Mouse (Mus musculus) lung, embryonic 14.5 days (tissue): ENCODE results near the gene Sqor. TPM values are rescaled to one million over a fixed set of nuclear protein-coding genes. Genes with fewer than 3 reads are reported as not detected.

ENCODE experiments used
- ATAC-seq: fragments of 200-750 bp; cut with Nextera tagmentation; 2 replicates; pipeline ENCODE4 v1.8.0; 2017; ENCODE audit warnings: mild to moderate bottlenecking, moderate TSS enrichment, moderate library complexity; ENCODE audit not compliant: insufficient read depth
- DNase-seq: peaks from one replicate; pipeline ENCODE4 v3.0.0-alpha.2; 2015
- H3K27ac ChIP-seq: fragments of 300-500 bp; sonication (generic); 2 replicates; pipeline ENCODE4 v1.5.1; 2014; ENCODE audit warnings: low read depth, mild to moderate bottlenecking, moderate library complexity
- H3K27me3 ChIP-seq: fragments of 300-500 bp; sonication (generic); 2 replicates; pipeline ENCODE4 v1.6.1; 2014; ENCODE audit warnings: low read length, control low read depth; ENCODE audit not compliant: insufficient read depth
- H3K36me3 ChIP-seq: fragments of 300-500 bp; sonication (generic); 2 replicates; pipeline ENCODE4 v1.6.1; 2014; ENCODE audit warnings: control low read depth; ENCODE audit not compliant: insufficient read depth
- H3K4me1 ChIP-seq: fragments of 300-500 bp; sonication (generic); 2 replicates; pipeline ENCODE4 v1.6.1; 2014; ENCODE audit warnings: antibody characterized with exemption, control low read depth; ENCODE audit not compliant: insufficient read depth
- H3K4me2 ChIP-seq: fragments of 300-500 bp; sonication (generic); 2 replicates; pipeline ENCODE4 v1.6.1; 2014; ENCODE audit warnings: mild to moderate bottlenecking
- H3K4me3 ChIP-seq: fragments of 300-500 bp; sonication (generic); 2 replicates; pipeline ENCODE4 v1.5.1; 2014; ENCODE audit warnings: low read depth, low read length
- H3K9ac ChIP-seq: fragments of 300-500 bp; sonication (generic); 2 replicates; pipeline ENCODE4 v1.6.1; 2014
- H3K9me3 ChIP-seq: fragments of 300-500 bp; sonication (generic); 2 replicates; pipeline ENCODE4 v1.6.1; 2016; ENCODE audit warnings: low read depth, low read length, control low read depth
- CTCF ChIP-seq: IDR thresholded peaks from 2 replicates; pipeline ENCODE4 v1.5.1; 2016; ENCODE audit warnings: antibody characterized with exemption, low read depth
- WGBS: fragments of 180-500 bp; shearing (Covaris S2); extraction: QIAGEN DNeasy Blood & Tissue Kit; methylation state at CpG from one replicate; pipeline ENCODE4 v1.1.7; 2014; 5-methylcytosine and 5-hydroxymethylcytosine counted together
- polyA plus RNA-seq: library from polyadenylated mRNA; unstranded; fragments of >200 nt; fragmentation: Nextera tagmentation; extraction: Ambion mirVana; gene quantifications from 2 replicates; pipeline ENCODE4 v1.2.1, GENCODE M21; 2014

Gene Sqor
- polyA plus RNA-seq, 1 experiment from 2014 or later, result 6.3 TPM

GRCm38 (mm10) chr2:122781590-122782356, 16.7 kb downstream of the Sqor start:
- Histone ChIP-seq H3K4me3 (no peak overlapping the region), H3K4me1 (no peaks in the 10 kb centered on the region), H3K9me3 (no peaks in the 10 kb centered on the region), H3K36me3 (no peaks in the 10 kb centered on the region), H3K9ac (no peak overlapping the region), H3K27me3 (no peaks in the 10 kb centered on the region), H3K27ac (no peak overlapping the region), H3K4me2 (no peak overlapping the region)
- WGBS, result 53% methylated on average over 8 of the region's 8 CpGs
- ATAC-seq (peak; percentile 73; the same call in 1 of the 2 replicates), DNase-seq (peak; percentile 74)
- 0 out of 2 replicates have a peak, but pooled peaks have one; percentile 3 for TF ChIP-seq CTCF

GRCm38 (mm10) chr2:122783730-122784129, 18.7 kb downstream of the Sqor start:
- Histone ChIP-seq H3K4me3 (no peak overlapping the region), H3K27me3 (no peaks in the 10 kb centered on the region), H3K27ac (no peak overlapping the region), H3K36me3 (no peaks in the 10 kb centered on the region), H3K4me1 (no peaks in the 10 kb centered on the region), H3K4me2 (no peak overlapping the region), H3K9me3 (no peaks in the 10 kb centered on the region), H3K9ac (no peak overlapping the region)
- no peak for TF ChIP-seq CTCF
- no peak for DNase-seq
- no peak for ATAC-seq
- WGBS, result 87% methylated on average over 2 of the region's 2 CpGs

GRCm38 (mm10) chr2:122784701-122785100, 19.7 kb downstream of the Sqor start:
- no peak for TF ChIP-seq CTCF
- Histone ChIP-seq H3K4me1 (no peaks in the 10 kb centered on the region), H3K27me3 (no peaks in the 10 kb centered on the region), H3K27ac (no peak overlapping the region), H3K4me2 (no peak overlapping the region), H3K4me3 (no peak overlapping the region), H3K36me3 (no peaks in the 10 kb centered on the region), H3K9me3 (no peaks in the 10 kb centered on the region), H3K9ac (no peak overlapping the region)
- ATAC-seq (no peak), DNase-seq (no peak)
- WGBS, result 82% methylated on average over 3 of the region's 3 CpGs

- TF ChIP-seq CTCF, result no peak
- Histone ChIP-seq H3K9me3 (no peaks in the 10 kb centered on the region), H3K4me2 (no peak overlapping the region), H3K36me3 (no peaks in the 10 kb centered on the region), H3K9ac (no peak overlapping the region), H3K27me3 (no peaks in the 10 kb centered on the region), H3K4me1 (no peaks in the 10 kb centered on the region), H3K27ac (no peak overlapping the region), H3K4me3 (no peak overlapping the region)
- DNase-seq (no peak), ATAC-seq (no peak)
- WGBS, result 83% methylated on average over 2 of the region's 2 CpGs
Observed at GRCm38 (mm10) chr2:122786167-122786566, 21.1 kb downstream of the Sqor start.

- DNase-seq (peak; percentile 17), ATAC-seq (no peak)
- H3K9me3 ChIP-seq, result no peaks in the 10 kb centered on the region
- TF ChIP-seq CTCF, result no peak
- no peaks in the 10 kb centered on the region for H3K27me3 ChIP-seq
- H3K4me3 ChIP-seq, result no peak overlapping the region
- H3K4me2 ChIP-seq, result no peak overlapping the region
- H3K4me1 ChIP-seq, result no peaks in the 10 kb centered on the region
- 81% methylated on average over 7 of the region's 7 CpGs for WGBS
- H3K27ac ChIP-seq, result no peak overlapping the region
- H3K36me3 ChIP-seq, result no peaks in the 10 kb centered on the region
- H3K9ac ChIP-seq, result no peak overlapping the region
Observed at GRCm38 (mm10) chr2:122789311-122789710, 24.3 kb downstream of the Sqor start.

GRCm38 (mm10) chr2:122789730-122790129, 24.7 kb downstream of the Sqor start:
- TF ChIP-seq CTCF, result no peak
- Histone ChIP-seq H3K4me1 (no peaks in the 10 kb centered on the region), H3K4me3 (no peak overlapping the region), H3K27ac (no peak overlapping the region), H3K27me3 (no peaks in the 10 kb centered on the region), H3K4me2 (no peak overlapping the region), H3K36me3 (no peaks in the 10 kb centered on the region), H3K9me3 (no peaks in the 10 kb centered on the region), H3K9ac (no peak overlapping the region)
- DNase-seq (no peak), ATAC-seq (no peak)
- 75% methylated on average over 6 of the region's 6 CpGs for whole genome bisulfite sequencing

GRCm38 (mm10) chr2:122804392-122804791, 39.4 kb downstream of the Sqor start:
- 87% methylated on average over 6 of the region's 6 CpGs for WGBS
- Histone ChIP-seq H3K9me3 (no peaks in the 10 kb centered on the region), H3K4me1 (no peaks in the 10 kb centered on the region), H3K27ac (no peak overlapping the region), H3K36me3 (no peaks in the 10 kb centered on the region), H3K27me3 (no peaks in the 10 kb centered on the region), H3K4me2 (no peak overlapping the region), H3K4me3 (no peak overlapping the region), H3K9ac (no peak overlapping the region)
- ATAC-seq (no peak), DNase-seq (no peak)
- TF ChIP-seq CTCF, result no peak

- no peaks in the 10 kb centered on the region for H3K36me3 ChIP-seq
- WGBS, result 84% methylated on average over 3 of the region's 3 CpGs
- no peaks in the 10 kb centered on the region for H3K9me3 ChIP-seq
- H3K4me2 ChIP-seq, result no peak overlapping the region
- TF ChIP-seq CTCF, result no peak
- no peaks in the 10 kb centered on the region for H3K27me3 ChIP-seq
- no peak overlapping the region for H3K9ac ChIP-seq
- no peak for ATAC-seq
- no peak for DNase-seq
- no peak overlapping the region for H3K27ac ChIP-seq
- H3K4me3 ChIP-seq, result no peak overlapping the region
- H3K4me1 ChIP-seq, result no peaks in the 10 kb centered on the region
Observed at GRCm38 (mm10) chr2:122806040-122806439, 41.0 kb downstream of the Sqor start.
